Mouse (Mus musculus) heart, postnatal 0 days (tissue): ENCODE results near the gene Arfgap2. TPM values are rescaled to one million over a fixed set of nuclear protein-coding genes. Genes with fewer than 3 reads are reported as not detected.
A peak's percentile ranks its signal among the peaks of the same experiment; 100 is the strongest.
"Not testable (repeated sequence)": the region's sequence is repeated elsewhere in the genome, so short reads cannot be mapped to it uniquely, and the experiment has no call there.

Source experiments
- ATAC-seq: fragments of 200-750 bp; cut with Nextera tagmentation; 2 replicates; pipeline ENCODE4 v1.8.0; 2017; ENCODE audit warnings: low read depth, moderate number of reproducible peaks, moderate library complexity; ENCODE audit not compliant: insufficient read depth
- DNase-seq: peaks from one replicate; pipeline ENCODE4 v3.0.0-alpha.2; 2016; ENCODE audit warnings: low spot score
- H3K27ac ChIP-seq: fragments of 300-500 bp; sonication (generic); 2 replicates; pipeline ENCODE4 v1.5.1; 2014; ENCODE audit warnings: low read depth, mild to moderate bottlenecking
- H3K27me3 ChIP-seq: fragments of 300-500 bp; sonication (generic); 2 replicates; pipeline ENCODE4 v1.6.1; 2014; ENCODE audit warnings: low read length, mixed read lengths; ENCODE audit not compliant: control insufficient read depth, insufficient read depth
- H3K36me3 ChIP-seq: fragments of 300-500 bp; sonication (generic); replicated peaks from 2 replicates; pipeline ENCODE4 v1.6.1; 2014; ENCODE audit warnings: low read length, mixed read lengths; ENCODE audit not compliant: control insufficient read depth, insufficient read depth
- H3K4me1 ChIP-seq: fragments of 300-500 bp; sonication (generic); 2 replicates; pipeline ENCODE4 v1.6.1; 2014; ENCODE audit warnings: antibody characterized with exemption; ENCODE audit not compliant: control insufficient read depth, insufficient read depth
- H3K4me2 ChIP-seq: fragments of 300-500 bp; sonication (generic); 2 replicates; pipeline ENCODE4 v1.6.1; 2014; ENCODE audit warnings: low read depth, mild to moderate bottlenecking, low read length, moderate library complexity
- H3K4me3 ChIP-seq: fragments of 300-500 bp; sonication (generic); 2 replicates; pipeline ENCODE4 v1.5.1; 2014; ENCODE audit warnings: low read depth, low read length
- H3K9ac ChIP-seq: fragments of 300-500 bp; sonication (generic); replicated peaks from 2 replicates; pipeline ENCODE4 v1.6.1; 2014; ENCODE audit warnings: low read depth, low read length, mixed read lengths
- H3K9me3 ChIP-seq: fragments of 300-500 bp; sonication (generic); replicated peaks from 2 replicates; pipeline ENCODE4 v1.6.1; 2016; ENCODE audit warnings: low read length; ENCODE audit not compliant: control insufficient read depth
- CTCF ChIP-seq: IDR thresholded peaks from 2 replicates; pipeline ENCODE4 v1.5.1; 2016; ENCODE audit warnings: antibody characterized with exemption, control low read depth, low read depth
- EP300 ChIP-seq: IDR thresholded peaks from 2 replicates; pipeline ENCODE4 v1.6.1; 2016; ENCODE audit warnings: antibody characterized with exemption, low read depth
- WGBS: fragments of 180-500 bp; shearing (Covaris S2); extraction: QIAGEN DNeasy Blood & Tissue Kit; methylation state at CpG from one replicate; pipeline ENCODE4 v1.1.7; 2014; 5-methylcytosine and 5-hydroxymethylcytosine counted together
- polyA plus RNA-seq: library from polyadenylated mRNA; unstranded; fragments of >200 nt; fragmentation: Nextera tagmentation; extraction: Ambion mirVana; gene quantifications from 2 replicates; pipeline ENCODE4 v1.2.1, GENCODE M21; 2015
- total RNA-seq: library from RNA; depleted of rRNA; stranded (reverse); fragments of >200 nt; gene quantifications from 2 replicates; pipeline ENCODE4 v1.2.3, GENCODE M21; 2014; ENCODE audit warnings: low replicate concordance

Gene Arfgap2
- total and polyA plus RNA-seq, 2 experiments from 2014 or later, result 56.3 to 56.5 TPM

DNA sequence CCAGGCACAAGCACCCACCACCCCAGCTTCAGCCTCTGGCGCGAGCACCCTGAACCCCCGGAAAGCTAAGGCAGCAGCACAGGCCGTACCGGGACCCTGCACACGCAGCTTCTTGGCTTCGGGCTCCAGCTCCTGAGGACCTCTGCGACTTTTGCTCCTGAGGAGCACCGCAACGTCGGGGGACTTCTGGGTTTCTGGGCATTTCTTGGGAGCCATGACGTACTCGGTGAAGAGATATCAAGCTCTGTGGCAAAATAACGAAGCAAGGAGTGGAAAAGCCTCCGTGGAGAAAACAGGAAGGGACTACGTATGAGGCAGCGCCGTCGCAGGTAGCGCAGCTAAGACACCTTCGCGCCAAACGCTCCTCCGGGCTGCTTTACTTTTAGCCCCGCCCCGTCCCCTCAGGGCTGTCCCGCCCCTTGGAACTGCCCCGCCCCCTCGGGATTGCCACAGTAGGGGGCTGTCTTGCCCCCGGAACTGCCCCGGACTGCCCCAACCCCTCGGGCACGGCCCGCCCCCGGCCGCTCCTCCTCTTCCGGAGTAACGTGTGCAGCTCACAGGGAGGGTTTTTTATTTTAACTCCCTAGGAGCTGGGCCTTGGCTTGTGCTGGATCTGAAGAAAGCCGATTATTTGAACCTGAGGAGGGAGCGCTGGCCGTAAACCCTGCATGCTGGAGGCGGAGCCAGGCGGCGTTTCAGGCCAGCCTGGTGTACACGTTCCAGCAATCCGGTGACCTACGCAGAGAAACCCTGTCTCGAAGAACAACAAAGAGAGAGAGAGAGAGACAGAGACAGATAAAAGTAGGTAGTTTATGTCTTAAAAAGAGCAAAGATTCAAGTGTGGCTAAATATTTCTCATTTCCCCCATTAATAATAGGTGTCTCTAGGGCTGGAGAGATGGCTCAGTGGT is 27.9 kb upstream of the Arfgap2 start, which contains the start of gene Ddb2:
TSS of gene Ddb2 (minus strand) at position 382 of the 910 bp plus-strand sequence.
- Histone ChIP-seq H3K4me1 (no peaks in the 10 kb centered on the region), H3K9ac (peak within 1 kb of the TSS; percentile 54), H3K9me3 (no peaks in the 10 kb centered on the region), H3K36me3 (0 out of 2 replicates have a peak, but pooled peaks cover 5% of the 10 kb centered on the region), H3K4me2 (peak within 1 kb of the TSS; percentile 72), H3K27ac (peak within 1 kb of the TSS; percentile 89), H3K27me3 (no peaks in the 10 kb centered on the region), H3K4me3 (peak within 1 kb of the TSS; percentile 53)
- WGBS, result under 1% methylated on average over 48 of the region's 48 CpGs
- ATAC-seq, result peak; percentile 99
- TF ChIP-seq EP300, result peak; percentile 70; the same call in 1 of the 2 replicates
- TF ChIP-seq CTCF, result no peak; the same call in 1 of the 2 replicates
- DNase-seq, result peak; percentile 97

DNA sequence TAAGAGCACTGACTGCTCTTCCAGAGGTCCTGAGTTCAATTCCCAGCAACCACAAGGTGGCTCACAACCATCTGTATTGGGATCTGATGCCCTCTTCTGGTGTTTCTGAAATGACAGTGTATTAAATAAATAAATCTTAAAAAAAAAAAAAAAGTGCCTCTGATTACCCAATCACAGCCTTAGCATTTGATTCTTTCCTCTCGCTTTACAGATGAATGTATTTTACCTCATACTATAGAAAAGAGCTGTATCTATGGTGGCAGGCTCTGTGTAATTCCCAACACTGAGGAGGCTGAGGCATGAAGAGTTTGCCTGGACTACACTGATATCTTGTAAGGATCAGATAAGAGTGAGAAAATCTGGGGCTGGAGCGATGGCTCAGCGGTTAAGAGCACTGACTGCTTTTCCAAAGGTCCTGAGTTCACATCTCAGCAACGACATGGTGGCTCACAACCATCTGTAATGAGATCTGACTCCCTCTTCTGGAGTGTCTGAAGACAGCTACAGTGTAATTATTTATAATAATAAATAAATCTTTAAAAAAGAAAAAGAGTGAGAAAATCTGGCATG is 27.2 kb upstream of the Arfgap2 start:
- DNase-seq, H3K27me3 ChIP-seq, H3K4me1 ChIP-seq, H3K9ac ChIP-seq, H3K9me3 ChIP-seq, H3K36me3 ChIP-seq: not testable (repeated sequence)
- H3K27ac ChIP-seq, result peak overlapping the region; percentile 89
- 23% methylated on average over 4 of the region's 4 CpGs for WGBS
- peak; percentile 32 for ATAC-seq
- peak overlapping the region; percentile 72 for H3K4me2 ChIP-seq
- TF ChIP-seq CTCF, result peak; percentile 14; the same call in 1 of the 2 replicates
- peak overlapping the region; percentile 53 for H3K4me3 ChIP-seq

DNA sequence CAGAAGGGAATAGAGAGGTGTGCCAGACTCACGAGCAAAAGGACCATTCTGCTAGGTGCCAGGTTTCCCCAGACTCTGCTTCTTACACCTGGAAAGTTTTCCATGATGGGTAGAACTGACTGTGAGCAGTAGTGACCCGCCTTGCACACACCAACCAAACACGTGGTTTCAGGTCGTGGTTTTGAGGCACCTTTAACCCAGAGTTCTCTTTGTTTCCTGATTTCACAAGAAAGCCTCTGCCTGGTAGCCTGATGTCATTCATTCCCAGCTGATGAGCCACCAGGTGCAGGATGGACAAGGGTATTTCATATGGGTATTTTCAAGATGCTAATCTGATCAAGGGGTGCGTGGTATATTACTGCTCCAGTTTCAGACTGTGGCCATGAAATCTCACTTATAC is 22.2 kb upstream of the Arfgap2 start:
- Histone ChIP-seq H3K27ac (no peak overlapping the region), H3K4me2 (no peak overlapping the region), H3K36me3 (no peaks in the 10 kb centered on the region), H3K4me1 (no peaks in the 10 kb centered on the region), H3K9ac (no peak overlapping the region), H3K4me3 (no peak overlapping the region), H3K9me3 (no peaks in the 10 kb centered on the region), H3K27me3 (no peaks in the 10 kb centered on the region)
- 68% methylated on average over 5 of the region's 5 CpGs for WGBS
- TF ChIP-seq CTCF (no peak), EP300 (no peak)
- ATAC-seq, result no peak
- DNase-seq, result no peak

DNA sequence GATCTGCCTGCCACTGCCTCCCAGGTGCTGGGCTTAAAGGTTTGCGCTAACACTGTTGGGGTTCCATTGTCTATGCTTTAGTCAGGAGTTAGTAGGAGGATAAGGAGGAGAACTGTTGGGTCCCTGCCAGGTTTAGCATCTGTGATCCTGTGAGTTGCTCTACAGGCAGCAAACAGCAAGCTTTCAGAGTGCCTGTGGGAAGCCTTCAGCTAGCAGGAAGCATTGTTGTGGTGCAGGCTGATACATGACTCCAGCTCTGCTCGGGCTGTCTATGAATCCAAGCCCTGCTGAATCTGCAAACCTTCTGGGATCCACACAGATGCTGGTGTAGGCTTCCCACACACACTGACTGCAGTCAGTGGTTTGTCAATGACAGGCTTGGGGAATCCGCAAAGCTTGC is 21.4 kb upstream of the Arfgap2 start:
- TF ChIP-seq CTCF, result no peak

DNA sequence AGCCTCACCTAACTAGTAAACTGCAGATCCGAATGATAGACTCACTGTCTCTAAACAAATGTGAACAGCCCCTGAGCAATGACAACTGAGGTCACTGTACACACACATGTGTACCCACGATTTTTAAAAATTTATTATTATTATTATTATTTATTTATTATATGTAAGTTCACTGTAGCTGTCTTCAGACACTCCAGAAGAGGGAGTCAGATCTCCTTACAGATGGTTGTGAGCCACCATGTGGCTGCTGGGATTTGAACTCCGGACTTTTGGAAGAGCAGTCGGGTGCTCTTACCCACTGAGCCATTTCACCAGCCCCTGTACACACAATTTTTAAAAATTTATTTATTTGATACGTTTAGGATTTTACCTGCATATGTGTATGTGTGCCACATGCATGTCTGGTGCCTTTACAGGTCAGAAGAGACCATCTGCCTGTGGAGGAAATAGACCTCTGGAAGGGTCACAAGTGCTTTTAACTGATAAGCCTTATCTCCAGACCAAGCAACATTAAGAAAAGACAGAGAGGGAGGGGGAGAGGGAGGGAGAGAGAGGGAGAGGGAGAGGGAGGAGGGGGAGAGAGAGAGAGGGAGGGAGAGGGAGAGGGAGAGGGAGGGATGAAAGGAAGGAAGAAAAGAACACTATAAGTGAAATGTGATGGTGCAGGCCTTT is 20.1 kb upstream of the Arfgap2 start:
- no peak overlapping the region for H3K4me3 ChIP-seq
- no peaks in the 10 kb centered on the region for H3K4me1 ChIP-seq
- no peak overlapping the region for H3K4me2 ChIP-seq
- TF ChIP-seq CTCF (no peak), EP300 (no peak)
- no peak overlapping the region for H3K27ac ChIP-seq
- H3K9ac ChIP-seq, result no peak overlapping the region
- ATAC-seq (no peak), DNase-seq (no peak)
- no peaks in the 10 kb centered on the region for H3K27me3 ChIP-seq
- no peaks in the 10 kb centered on the region for H3K36me3 ChIP-seq
- 70% methylated on average over 5 of the region's 5 CpGs for WGBS
- no peaks in the 10 kb centered on the region for H3K9me3 ChIP-seq

More for the DNA sequence above, 21.4 kb upstream of the Arfgap2 start:
- H3K36me3 ChIP-seq, result no peaks in the 10 kb centered on the region
- no peaks in the 10 kb centered on the region for H3K27me3 ChIP-seq
- WGBS, result 62% methylated on average over 3 of the region's 3 CpGs
- ATAC-seq (no peak), DNase-seq (no peak)
- H3K4me2 ChIP-seq, result no peak overlapping the region
- no peak overlapping the region for H3K27ac ChIP-seq
- no peak overlapping the region for H3K4me3 ChIP-seq
- no peaks in the 10 kb centered on the region for H3K9me3 ChIP-seq
- H3K9ac ChIP-seq, result no peak overlapping the region
- no peaks in the 10 kb centered on the region for H3K4me1 ChIP-seq
